Mouse (Mus musculus) ovary, adult 18-20 months (tissue): ENCODE results near the gene Nr3c2.

Experiments used
- DNase-seq: peaks from one replicate; pipeline ENCODE4 v3.0.0; 2022; ENCODE audit warnings: low spot score, mixed read lengths

Gene Nr3c2

DNA sequence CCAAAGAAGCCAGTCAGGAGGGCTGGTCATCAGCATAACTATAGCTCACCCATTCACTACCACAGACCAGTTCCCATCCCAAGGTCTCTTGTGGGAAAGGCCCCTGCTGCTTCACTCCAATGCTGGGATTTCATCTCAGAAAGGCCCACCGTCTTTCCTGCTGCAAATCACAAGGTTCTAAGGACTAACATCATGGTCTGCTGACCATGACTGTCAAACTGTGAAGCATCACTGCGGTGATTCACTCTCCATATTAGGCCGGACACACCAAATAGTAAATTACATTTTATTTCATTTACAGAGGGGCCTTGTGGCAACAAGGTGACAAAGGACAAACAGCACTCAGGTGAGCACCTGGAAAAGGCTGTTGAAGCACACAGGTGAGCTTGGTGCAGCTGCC, 350.9 kb downstream of the Nr3c2 start:
- no peak for DNase-seq

DNA sequence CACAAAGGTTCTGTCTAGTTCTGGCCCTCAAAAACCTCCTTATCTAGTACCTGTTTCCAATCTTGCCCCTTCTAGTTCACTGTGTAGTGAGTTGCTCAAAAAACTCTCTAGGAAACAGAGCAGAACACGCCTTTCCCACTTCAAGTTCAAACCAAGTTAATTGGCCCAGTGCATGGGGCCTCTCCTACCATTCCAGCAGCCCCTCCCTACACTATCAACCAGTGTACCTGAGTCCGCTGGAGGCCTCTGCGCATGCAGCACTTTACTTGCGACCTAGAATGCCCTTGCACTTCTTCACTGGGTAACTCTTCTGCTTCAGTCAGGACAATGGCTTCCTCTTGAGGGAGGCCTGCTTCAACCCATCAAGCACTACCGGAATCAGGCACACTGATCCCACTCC, 351.9 kb downstream of the Nr3c2 start:
- no peak for DNase-seq

DNA sequence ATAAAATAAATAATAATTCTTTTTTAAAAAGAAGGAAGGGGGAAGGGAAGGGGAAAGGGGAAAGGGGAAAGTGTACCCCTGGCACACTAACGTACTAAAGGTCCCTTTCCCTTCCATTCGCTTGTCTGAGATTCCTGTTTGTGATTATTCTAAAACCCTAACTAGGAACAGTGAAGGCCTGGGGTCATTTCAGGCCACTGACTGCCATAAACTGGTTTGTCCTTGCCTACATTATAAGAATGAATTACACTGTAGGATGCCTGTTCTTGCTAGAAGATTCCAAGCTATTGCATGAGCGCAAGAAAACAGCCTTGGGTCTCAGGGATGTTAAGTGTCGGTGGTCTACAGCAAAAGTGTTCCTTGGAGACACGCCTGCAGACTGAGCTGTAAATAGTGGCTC, 355.2 kb downstream of the Nr3c2 start:
- DNase-seq = no peak

DNA sequence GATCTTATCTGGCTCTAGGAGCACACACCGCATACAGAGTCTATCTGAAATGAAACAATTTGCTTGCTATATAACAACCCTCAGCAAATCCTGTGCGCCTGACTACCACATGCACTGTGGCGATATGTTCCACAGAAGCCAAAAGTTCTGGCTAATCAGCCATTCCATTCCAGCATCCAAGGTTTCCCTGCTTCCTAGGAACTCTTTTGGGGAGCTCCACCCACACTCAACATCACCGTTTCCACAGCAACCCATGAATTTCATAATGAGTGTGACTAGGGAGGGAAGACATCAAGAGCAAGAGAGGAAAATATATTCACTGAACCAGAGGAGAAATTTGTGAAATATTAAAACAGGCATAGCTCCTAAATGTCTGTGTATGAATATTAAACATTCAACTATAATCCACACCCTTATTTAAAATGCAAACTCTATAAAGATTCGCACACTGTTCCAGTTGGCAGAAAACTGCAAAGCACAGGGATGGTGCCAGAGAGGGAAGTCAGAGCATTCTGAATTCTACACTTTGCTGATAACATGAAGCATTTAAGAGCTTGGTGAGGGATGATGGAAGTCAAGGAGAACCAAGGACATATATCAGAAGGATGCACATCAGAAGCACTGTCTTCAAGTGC, 357.3 kb downstream of the Nr3c2 start:
- no peak for DNase-seq

DNA sequence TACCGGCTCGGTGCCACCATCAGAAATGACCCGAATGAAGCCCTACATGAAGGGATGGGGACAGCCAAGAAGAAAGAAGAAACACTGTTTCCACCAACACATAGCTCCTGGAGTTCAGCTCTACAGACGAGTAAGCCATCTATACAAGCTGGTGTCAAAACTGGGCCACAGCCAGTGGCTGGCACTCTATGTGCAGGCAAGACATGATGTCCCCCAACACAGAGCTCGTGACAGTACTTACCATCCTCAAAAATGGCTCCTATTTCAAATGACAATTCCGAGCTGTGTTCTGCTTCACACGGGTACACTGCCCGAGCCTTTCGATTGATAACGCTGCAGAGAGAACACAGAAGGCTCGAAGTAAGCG, 357.8 kb downstream of the Nr3c2 start:
- no peak for DNase-seq

DNA sequence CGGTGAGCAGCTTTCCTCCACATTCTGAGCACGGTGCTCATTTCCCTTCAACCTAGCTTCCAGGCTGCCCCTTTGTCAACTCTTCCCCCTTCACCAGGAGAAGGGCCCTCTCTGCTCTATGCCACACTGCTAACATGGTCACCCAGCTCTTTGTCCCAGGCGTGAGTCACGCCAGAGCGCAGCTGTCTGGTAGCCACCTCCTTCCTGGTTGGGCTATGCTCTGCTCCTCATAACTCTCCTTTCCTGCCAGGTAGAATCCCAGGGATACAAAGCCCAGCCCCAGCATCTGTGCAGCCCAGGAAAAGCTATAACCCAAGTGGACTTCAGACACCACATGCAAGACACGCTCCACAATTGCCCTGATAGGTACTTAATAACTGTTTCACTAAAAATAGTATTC, 362.0 kb downstream of the Nr3c2 start:
- no peak for DNase-seq

- no peak for DNase-seq
These were observed 363.2 kb downstream of the Nr3c2 start for GRCm38 (mm10) chr8:77262216-77263009.

DNA sequence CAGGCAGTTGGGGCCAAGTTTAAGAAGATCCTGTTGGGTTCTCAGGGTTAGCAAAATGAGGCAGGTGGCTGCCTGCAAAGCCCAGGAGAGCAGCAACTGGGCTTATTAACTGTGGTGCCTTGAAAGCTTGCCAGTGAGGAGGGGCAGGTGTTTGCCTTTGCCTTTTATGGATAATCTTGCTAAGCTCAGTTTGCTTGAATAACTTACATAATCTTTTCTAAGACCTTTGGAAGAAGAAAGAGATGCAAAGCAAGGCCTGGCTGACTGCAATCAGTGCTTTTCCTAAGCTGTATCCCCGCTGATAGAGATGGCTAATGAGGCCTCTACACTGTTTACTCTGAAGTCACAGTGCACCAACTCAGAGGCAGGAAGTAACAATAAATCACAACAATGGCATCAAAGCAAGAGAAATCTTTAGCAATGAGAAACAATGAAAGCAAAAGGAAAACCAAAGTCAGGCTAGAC, 368.7 kb downstream of the Nr3c2 start:
- no peak for DNase-seq

DNA sequence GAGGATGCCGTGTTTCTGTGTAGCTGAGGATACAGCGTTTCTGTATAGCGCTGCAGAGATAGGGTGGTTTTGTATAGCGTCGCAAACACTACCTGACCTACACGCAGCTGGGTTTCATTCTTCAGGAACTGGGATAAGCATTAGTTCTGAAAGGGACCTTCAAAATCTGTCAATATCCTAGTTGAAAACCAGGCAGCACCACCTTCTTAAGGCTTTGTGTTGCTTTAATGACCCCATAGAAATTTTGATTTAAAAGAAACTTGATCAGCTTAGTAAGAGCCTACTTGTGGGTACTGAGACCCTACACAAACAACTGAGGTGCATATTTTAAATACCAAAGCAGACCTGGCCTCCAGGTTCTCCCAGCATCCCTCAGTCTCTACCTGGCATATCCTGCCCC, 372.9 kb downstream of the Nr3c2 start:
- DNase-seq = no peak

GRCm38 (mm10) chr8:77275571-77275970, 376.3 kb downstream of the Nr3c2 start:
- no peak for DNase-seq

DNA sequence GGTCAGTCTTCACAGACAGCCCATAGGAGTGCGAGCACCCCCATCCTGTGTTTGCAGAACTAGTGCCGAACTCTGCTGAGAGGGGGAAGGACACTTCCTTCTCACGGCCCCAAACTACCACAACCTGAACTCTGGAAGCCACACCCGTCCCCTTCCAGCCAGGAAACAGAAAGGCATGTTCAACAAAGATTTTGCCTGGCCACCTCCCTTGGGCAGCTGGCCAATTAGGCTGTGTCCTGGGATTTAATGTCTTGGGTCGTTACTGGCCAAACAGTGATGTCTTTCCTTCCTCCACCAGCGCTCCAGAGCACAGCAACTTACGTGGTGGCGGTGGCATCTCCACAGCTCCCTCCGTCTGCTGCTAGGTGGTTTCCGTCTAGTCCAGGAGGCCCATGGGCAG, 377.6 kb downstream of the Nr3c2 start:
- no peak for DNase-seq

GRCm38 (mm10) chr8:77278246-77278645, 379.0 kb downstream of the Nr3c2 start:
- DNase-seq = no peak

- no peak for DNase-seq
These were observed 380.7 kb downstream of the Nr3c2 start for GRCm38 (mm10) chr8:77279977-77280376.

DNA sequence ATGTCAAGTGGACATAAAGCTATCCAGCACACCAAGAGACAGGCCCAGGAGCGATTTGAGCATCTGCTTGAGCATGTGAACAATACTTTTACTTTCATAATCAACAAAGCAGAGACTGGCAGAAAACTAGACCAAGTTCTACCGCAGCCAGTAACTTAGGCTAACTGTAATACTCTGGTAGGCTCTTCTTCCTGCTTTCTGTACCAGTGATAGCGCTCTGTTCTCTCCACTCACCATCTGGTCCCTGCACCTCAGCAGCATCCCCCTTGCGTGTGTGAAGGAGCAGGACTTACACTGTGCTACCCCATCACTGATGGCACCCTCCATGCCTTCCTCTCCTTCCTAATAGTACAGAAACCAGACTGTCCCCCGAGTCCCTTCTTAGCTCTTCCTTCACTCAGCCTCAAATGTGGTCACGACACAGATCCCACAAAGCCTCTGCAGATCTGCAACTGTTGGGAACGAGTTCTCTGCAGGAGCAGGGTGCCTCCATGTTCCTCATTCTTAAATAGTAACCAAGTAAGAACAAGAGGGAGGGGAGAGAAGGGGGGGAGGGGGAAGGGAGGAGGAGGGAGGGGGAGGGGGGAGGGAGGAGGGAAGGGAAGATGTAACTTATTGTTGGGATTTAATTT, 383.5 kb downstream of the Nr3c2 start:
- no peak for DNase-seq

GRCm38 (mm10) chr8:77284473-77284872, 385.2 kb downstream of the Nr3c2 start:
- no peak for DNase-seq

GRCm38 (mm10) chr8:77288065-77288464, 388.8 kb downstream of the Nr3c2 start:
- DNase-seq = no peak

DNA sequence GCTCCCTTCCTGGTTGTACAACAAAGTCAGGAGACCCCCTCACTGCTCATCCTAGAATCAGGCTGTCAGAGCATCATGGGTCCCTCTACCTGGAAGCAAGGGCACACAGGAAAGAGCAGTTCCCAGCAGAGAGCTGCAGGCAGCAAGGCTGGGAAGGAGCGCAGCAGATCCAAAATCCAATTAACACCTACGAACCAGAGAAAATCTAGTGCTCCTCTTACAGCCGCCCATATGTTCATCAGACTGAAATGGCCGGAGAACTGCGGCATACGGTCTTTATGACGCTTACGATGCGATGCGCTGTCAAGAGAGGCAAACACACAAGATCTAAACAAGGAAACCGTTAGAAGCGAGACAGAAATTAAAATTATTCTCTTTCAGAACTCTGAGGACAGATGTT, 389.2 kb downstream of the Nr3c2 start:
- no peak for DNase-seq

DNA sequence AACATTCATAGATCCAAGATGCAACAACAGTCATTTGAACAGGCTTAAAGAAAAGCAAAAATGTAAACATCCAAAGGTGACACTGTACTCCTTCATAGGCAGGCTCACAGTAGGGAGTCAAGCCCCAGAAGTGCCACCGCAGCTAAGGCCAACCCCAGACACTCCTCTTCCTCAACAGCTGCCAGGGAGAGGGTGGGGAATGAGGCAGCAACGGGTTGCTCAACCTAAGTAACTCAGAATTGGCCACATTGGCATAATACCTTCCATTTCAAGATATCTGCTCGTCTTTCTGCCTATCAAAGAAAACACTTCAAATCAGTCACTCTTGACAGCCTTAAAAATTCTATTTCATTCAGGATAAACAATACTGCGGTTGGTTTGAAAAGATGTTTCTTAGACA, 392.9 kb downstream of the Nr3c2 start:
- no peak for DNase-seq

DNA sequence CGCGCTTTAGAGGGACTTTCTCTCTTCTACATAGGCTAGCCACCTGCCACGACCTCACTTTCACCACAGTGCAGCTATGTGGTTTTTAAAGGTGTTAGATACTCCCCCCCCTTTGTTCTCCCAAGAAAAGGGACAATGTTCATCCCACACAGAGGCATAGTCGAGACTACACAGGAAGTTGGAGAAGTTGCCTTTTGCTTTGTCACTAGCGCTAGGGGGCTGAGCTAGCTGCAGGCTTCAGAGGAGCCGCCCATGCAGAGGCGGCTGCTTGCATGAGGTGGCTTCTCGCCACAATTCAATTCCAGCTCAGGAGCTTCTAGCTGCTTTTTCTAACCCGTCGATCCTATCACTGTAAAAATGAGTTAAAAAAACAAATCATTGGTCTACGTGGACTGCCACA, 393.4 kb downstream of the Nr3c2 start:
- no peak for DNase-seq

- DNase-seq = no peak
These were observed 395.4 kb downstream of the Nr3c2 start for GRCm38 (mm10) chr8:77294599-77294998.
